Mouse (Mus musculus) lung, postnatal 0 days (tissue): ENCODE results near the gene Cct2.
"Not testable (repeated sequence)": the region's sequence is repeated elsewhere in the genome, so short reads cannot be mapped to it uniquely, and the experiment has no call there.

Experiments
- CTCF ChIP-seq: IDR thresholded peaks from 2 replicates; pipeline ENCODE4 v1.5.1; 2016; ENCODE audit warnings: antibody characterized with exemption, mild to moderate bottlenecking
- EP300 ChIP-seq: IDR thresholded peaks from 2 replicates; pipeline ENCODE4 v1.6.1; 2016; ENCODE audit warnings: antibody characterized with exemption, mild to moderate bottlenecking, control low read depth

DNA sequence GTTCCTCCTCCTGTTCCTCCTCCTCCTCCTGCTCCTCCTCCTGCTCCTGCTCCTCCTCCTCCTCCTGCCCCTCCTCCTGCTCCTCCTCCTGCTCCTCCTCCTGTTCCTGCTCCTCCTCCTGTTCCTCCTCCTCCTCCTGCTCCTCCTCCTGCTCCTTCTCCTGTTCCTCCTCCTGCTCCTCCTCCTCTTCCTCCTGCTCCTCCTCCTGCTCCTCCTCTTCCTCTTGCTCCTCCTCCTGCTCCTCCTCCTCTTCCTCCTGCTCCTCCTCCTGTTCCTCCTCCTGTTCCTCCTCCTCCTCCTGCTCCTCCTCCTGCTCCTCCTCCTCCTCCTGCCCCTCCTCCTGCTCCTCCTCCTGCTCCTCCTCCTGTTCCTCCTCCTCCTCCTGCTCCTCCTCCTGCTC is 37.8 kb downstream of the Cct2 start:
- TF ChIP-seq CTCF, EP300: not testable (repeated sequence)
